Mouse (Mus musculus) c-Kit-positive CD71-negative TER-119-negative erythroid progenitor cells, embryonic 14.5 days (primary cell): ENCODE data around the gene Mrps24.

Experiments
- DNase-seq: peaks from one replicate; pipeline ENCODE4 v3.0.0-alpha.2; 2013; ENCODE audit warnings: low read depth

Gene Mrps24

DNA sequence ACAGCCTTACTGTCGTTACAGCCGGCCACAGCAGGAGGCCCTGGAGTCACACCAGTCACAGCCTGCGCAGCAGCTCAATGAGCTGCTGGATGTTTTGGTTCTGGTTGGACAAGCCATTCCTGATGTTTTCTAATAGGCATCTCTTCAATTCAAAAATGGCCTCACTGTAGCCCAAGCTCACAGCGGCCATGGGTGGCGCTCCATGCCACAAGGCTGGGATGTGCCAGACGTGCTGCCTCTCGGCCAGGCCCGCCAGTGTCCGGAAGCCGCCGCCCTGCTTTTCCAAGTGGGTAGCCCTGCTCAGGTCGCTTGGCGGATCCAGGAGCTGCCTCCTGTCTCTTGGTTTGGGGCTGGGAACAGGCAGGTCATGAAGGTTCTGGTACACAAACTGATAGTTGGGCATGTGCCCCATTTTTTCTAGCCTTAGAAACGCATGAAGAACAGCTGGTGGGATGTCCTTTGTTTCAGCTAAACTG, at the start of gene Mrps24:
Gene Mrps24 (minus strand): TSS at position 51 of the 476 bp plus-strand sequence.
- DNase-seq: no peak

DNA sequence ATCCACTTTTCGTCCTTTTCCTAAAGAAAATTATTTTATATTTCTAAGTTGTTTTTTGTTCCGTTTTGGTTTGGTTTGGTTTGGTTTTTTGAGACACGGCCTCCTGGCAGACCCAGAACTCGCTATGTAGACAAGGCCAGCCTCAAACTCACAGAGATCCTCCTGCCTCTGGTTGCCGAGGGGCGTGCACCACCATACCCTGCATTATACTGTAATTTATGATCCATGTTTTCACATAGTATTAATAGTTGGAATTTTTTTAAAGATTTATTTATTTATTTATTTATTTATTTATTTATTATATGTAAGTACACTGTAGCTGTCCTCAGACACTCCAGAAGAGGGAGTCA, 47.1 kb upstream of the Mrps24 start:
- no peak for DNase-seq

DNA sequence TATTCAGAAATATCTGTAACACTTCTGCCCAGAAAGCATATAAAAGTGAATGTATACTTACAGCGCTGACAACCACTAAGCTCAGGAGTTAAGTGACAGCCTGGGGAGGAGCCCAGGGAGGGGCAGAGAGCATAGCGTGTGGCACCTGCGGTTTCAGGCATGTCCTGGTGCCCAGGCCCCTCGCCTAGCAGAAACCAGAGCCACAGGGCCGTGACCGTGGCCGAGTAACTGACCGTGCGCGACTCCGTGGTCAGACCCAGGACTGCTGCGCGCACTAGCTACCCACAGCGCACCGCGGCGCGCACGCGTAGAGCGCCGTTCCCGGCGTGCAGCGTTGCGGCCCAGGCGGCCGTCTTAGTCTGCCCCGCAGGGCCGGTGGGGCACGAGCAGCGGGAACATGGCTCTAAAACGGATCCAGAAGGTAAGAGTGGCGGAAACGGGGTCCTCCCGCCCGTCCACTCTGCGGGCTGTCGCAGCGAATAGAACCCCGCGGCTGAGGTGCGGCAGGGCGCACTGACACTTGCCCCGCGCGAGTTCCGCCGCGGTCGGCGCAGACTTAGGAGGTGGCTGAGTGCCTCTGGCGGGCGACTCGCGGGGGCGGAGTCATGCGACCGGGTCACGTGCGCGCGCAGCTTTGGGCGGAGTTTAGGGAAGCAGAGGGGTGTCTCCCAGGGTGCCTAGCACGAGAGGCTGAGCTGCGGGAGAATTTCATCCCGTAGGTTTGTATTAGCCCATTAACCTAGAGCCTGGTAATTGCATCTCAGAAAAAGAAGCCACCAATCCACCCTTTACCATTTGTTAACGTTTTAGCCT, 46.5 kb upstream of the Mrps24 start, which contains the start of gene Urgcp:
Gene Urgcp (minus strand): TSS at position 557 of the 813 bp plus-strand sequence.
- peak; percentile 87 for DNase-seq

DNA sequence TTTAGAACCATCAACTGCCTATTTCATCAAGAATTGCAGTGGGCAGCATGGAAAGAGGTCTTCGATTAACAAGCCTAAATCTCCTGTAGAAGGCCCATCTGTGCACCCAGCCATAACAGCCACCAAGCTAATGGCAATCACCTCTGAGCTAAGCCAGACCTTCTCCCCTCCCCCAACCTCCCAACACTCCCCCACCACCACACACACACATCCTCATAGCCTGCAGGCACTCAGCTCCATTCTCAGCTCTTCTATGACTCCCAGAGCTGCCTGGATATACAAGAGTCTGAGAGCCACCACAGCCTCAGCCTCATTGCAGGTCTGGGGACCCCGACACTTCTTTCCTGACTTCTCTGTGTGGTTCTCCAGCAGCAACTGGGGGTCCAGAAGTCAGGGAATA, 38.3 kb upstream of the Mrps24 start:
- no peak for DNase-seq

DNA sequence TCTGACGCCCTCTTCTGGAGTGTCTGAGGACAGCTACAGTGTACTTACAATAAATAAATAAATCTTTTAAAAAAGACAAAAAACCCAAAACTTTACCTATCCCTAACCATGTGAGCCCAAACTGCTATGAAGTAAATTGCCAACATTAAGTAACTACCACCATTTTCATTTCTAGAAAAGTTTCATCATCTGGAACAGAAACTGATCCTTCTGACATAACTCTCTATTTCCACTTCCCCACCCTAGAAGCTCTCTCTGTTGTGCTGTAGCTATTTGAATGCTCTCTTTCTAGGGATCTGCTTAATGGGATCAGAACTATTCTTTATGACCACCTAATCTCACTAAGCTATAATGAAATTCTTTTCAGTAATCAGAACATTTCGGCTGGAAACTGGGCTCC, 29.5 kb upstream of the Mrps24 start:
- DNase-seq: no peak

DNA sequence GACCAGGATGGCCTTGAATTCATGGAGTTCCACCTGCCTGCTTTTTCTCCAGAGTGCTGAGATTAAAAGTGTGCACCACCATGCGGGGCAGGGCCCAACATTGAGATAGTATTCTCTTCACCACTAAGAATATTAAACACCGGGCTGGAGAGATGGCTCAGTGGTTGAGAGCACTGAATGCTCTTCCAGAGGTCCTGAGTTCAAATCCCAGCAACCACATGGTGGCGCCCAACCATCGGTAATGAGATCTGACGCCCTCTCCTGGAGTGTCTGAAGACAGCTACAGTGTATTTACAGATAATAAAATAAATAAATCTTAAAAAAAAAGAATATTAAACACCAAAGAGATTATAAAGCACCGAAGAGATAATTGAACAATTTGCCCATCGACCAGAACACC, 26.6 kb upstream of the Mrps24 start:
- no peak for DNase-seq

DNA sequence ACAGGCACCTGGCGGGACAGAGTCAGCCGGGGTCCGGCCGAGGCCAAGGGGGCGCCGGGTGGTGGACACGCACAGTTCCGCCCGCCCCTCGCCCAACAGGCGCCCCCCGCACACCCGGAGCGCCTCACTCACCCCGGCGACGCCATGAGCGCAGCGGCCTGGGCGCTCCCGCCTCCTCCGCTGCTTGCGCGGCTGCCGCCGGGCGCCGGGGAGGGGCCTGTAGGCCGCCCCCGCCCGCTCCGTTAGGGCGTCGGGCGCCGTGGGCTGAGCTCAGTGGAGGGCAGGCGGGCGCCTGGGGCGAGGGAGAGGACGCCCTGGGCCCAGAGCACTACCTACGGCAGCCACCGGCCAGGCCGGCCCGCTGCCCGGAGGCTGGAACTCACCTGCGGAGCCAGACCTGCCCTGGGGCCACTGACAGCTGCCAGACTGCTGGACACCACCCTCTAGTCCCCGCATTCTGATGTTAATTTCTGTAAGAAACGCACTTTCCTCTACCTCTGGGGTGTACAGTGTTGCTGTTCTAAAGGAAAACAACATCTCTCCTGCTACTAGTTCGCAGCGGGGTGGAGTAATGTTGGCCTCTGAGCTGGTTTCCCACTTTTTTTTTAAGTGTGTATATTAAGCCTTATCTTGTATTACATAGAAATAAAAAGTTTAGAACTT, 25.6 kb upstream of the Mrps24 start:
- no peak for DNase-seq

DNA sequence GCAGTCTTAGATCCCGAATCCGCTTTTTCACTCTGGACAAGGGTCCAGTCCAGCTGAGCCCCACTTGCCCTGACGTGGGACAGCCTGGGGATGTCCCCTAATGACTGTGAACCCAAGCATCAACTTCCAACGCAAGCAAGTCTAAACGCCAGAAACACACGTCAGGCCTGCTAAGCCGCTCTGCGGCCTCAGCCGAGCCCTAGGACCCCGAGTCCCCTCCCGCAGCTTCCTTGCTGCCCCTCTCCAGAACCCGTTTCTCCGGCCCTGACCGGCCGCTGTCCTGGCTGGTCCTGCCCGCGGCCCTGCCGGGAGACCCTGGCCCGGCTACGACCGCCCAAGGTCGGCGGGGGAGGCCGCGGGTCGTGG, 25.1 kb upstream of the Mrps24 start:
- DNase-seq: no peak

DNA sequence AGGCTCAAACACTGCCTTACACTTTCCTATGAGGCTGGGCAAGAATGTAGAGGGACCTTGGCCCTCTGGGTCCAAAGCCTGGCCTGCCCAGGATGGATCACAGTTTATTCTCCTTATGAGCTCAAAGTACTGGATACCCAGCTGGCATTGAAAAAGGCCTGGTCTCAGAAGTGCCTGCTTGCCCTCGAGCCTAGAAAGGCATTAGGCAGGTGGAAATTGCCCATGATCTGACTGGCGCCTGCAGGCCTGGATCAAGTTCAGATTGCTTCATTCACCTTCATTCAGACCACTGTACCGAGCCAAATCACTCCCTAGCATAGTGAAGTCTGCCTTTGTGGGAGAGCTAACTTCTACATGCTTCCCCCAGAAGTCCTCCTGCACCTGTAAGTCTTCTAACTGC, 24.4 kb upstream of the Mrps24 start:
- DNase-seq: no peak

DNA sequence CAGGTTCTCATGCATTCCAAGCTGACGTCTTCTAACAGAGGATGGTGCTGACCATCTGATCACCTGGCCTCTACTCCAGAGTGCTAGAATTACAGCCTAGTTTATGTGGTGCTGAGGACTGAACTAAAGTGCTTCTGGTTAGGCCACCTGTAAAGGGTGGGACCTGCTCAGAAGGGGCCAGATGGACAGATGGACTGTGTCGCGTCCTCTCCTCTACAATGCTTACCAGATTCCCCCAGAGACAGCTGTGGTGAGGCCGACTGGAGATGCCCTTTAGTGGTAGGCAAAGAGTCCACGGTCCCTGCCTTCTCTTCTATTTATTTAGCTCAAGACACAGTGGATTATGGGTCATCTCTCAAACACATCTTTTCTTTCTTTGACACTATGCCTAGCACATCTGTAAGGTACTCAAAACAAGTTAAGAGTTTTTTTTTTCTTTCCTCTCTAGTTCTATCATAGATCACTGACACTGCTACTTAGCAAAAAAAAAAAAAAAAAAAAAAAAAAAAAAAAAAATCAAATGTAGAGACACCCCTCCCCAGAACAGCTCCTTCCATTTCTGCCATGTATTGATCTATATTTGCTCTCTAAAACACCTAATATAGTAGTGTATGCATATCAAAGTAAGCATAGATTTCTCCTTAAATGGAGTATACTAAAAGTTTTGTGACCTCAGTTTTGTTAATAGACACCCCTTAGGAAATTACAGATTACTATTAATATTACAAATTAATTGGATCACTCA, 23.6 kb upstream of the Mrps24 start:
- no peak for DNase-seq

DNA sequence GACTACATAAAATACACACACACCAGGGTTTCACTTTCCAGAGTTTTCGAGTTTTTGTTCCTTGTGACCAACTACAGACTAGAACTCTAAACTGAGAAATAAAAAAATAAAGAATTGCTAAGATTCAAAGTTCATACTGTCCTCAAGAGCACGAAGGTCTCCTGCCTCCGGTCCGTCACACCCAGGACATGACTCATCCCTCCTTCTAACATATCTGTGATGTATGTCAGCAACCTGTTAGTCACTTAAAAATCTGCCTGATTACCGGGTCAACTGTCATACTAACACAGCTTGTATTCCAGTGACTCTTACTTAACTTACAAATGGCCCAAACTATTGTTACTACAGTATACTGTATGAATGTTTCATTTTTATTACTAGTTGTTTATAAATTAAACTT, 21.7 kb upstream of the Mrps24 start:
- no peak for DNase-seq

DNA sequence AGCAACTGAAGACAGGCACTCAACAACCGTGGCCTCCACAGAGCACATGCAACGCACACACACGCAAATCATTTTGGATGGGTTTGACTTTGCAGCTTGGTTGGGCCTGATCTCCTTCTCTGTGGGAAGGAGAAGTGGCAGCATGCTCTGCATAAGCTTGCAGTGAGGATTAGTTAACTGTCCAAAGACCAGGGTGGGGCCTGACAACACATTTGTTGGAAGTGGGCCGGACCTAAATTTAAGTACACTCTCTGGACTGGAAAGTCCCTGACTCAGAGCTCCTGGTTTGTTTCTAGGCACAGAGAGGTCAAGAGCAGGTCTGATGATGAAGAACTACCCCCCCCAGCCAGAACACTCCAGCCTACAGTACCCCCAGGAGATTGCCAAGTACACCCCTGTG, 18.8 kb upstream of the Mrps24 start:
- DNase-seq: no peak

DNA sequence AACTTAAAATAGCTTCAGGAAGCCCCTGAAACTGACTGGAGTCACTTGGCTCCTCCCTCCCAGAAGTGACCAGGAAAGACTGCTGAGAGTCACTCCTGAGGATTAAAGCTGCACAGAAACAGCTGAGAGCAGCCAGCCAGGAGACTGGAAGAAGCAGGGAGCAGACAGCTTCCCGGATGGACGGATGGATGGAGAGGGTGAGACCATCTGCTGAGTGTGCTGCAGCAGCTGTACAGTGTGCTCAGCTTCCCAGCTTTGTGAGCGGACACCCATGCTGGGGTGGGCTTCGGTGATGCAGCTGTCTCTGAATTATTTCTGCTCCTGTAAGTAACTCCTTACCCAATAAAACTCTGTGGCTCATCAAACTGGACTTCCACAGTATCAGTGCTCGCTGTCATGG, 16.9 kb upstream of the Mrps24 start:
- no peak for DNase-seq

DNA sequence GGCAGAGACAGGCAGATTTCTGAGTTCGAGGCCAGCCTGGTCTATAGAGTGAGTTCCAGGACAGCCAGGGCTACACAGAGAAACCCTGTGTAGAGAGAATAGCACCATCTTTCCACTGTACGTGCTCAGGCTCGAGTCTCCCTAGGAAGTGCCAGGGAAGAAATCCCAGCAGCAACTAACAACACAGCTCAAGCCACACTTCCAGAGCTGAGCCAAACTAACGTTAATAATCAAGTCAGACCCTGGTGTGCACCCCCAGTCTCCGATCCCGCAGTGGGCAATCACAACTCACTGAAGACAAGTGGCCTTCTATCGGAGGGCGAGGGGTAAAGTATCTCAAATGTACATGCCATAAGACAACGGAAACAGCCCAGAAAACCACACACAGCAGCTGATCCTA, 14.1 kb upstream of the Mrps24 start:
- no peak for DNase-seq

DNA sequence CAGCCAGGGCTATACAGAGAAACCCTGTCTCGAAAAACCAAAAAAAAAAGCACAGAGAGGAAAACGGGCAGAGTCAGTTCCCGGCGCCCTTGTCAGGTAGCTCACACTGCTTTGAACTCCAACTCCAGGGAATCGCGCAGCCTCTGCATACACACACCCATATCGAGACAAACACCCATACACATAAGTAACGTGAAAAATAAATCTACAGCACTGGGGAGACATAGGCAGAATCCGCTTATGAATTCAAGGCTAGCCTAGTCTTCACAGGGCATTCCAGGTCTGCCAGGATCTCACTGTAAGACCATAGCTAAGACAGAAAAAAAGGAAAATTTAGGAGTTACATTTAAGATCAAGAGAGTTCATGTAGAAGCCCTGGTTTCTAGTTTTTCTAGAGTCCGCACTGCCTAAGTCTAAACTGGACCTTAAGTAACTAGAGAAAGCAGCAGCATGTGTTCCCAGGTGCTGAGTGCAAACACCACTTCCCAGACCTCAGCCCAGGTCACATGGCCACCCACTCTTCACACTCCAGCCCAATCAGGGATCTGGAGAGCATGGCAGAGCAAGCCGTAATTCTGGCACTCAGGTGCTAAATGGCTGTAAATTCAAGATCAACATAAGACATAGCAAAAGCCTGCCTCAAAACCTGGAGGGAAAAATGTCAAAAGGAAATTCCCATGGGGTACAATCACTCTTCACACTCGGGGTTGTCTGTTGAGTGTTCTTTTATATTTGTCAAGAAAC, 3.3 kb upstream of the Mrps24 start:
- no peak for DNase-seq

DNA sequence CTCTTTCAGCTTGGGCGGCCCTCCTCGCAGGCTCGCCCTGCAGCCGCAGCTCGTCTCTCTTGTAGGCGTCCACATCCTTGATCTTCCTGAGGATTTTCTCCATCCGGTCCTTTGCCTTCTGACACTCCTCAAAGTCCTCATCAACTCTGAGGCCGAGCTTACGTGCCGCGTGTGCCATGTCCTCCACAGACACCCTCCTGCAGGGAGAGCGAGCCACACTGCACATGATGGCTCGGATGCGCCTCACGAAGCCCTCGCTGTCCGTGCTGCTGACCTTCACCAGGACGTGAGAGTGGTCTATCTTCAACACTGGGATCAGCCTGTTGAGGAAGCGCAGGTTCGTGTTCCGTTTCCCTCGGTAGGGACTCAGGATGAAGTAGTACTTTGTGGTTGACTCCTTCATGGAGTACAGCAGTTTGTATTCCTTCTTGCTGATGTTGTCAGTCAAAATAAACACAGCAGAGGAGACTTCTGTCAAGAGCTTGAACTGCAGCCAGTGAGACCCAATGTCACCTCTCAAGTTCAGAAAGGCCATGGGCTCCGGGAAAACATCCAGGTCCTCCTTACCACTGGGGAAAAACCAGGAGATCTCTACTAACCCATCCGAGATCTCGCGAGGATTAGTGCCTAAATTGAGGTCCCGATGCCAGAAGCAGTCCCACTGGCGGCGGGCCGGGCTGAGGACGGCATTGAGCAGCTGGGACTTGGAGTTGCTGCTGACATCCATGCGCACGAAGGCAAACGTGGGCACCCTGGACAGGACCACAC, 1.6 kb upstream of the Mrps24 start:
- DNase-seq: no peak

DNA sequence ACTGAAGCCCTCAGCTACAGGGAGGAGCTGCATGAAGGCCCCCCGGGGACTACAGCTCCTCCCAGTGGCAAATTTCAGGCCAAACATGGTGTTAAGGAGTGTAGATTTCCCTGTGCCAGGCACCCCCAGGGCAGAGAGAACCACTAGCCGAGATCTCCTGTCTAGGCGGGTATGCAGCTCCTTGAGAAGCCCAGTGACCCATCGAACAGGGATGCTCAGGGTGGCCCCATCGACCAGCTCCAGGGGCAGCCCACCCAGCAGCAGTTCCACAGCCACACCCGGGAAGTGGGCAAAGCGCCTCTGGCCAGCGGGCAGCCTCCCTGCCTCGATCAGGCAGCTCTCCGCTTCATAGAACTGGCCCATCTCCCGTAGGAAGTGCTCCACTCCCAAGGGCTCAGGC, 766 bp upstream of the Mrps24 start:
- no peak for DNase-seq

DNA sequence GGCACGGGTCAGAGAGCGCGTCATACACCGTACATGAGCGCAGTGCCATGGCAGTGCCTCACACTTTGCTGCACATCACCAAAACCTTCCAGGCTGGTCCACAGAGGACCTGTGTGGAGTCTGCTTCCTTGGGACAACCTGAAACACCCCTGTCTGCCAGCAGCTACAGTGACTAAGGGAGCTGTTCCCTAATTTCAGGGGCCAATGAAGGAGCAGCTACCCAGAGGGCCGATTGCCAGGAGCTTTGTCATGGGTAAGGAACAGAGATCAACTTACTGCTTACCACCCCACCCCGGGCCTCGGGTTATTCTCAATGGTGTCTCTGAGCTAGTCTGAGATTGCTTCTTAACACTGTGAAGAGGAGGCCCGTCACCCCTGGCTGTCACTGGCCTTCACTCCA, 301 bp downstream of the Mrps24 start:
- DNase-seq: no peak

DNA sequence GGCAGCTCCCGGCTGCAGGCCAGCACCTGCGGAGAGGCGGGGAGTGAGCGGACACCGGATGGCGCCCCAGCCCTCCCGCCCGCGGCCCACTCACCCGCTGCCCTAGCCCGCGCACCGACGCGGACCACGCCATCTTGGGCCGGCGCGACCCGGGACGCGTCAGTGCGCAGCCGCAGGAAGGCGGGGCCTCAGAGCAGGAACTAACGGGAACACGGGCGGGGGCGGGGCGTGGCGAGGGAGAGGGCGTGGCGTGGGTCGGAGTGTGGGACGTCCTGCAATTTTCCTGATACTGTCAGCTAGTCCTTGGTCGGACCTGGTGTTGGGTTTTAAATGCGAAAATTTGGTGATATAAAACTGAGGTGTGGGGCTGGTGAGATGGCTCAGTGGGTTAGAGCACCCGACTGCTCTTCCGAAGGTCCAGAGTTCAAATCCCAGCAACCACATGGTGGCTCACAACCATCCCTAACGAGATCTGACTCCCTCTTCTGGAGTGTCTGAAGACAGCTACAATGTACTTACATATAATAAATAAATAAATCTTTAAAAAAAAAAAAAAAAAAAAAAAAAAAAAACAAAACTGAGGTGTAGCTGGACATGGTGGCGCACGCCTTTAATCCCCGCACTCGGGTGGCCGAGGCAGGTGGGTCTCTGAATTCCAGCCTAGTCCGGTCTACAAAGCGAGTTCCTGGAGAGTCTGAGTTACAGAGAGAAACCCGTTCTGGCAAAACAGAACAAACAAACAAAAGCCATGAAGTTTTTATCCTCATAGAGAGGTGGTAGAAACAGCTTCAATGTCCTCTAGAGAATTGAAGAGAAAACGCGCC, 7.7 kb downstream of the Mrps24 start:
- peak; percentile 84 for DNase-seq

DNA sequence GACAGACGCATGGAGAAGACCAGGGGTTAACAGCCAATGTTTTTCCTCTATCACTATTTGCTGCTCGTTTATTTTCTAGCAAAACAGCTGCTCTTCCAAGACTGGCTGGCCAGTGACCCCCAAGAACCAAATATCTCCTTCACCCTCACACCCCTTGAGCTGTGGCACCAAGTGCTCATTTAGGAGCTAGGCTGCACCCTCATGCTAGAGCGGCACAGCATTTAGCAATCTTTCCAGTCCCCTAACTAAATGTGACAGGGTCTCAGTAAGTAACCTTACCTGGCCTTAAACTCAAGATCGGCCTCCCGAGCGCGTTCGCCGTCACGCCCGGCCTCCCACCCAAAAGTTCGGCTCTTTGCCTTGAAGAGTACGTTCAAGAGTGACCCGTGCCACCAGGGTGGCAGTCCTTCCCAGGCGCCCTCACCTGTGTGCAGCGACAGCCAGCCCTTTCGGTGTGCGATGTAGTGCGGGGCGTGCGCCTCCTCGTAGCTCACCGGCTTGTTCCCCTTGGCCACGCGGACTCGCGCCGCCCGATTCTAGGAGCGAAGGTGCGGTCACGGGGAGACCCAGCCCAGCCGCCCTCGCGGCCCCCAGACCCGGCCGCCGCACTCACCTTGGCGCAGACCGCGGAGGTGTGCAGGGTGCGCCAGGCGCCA, 8.5 kb downstream of the Mrps24 start:
- no peak for DNase-seq
